Mouse (Mus musculus) layer of hippocampus, adult 18-20 months (tissue): ENCODE measurements around the gene Ebf1. TPM values are rescaled to one million over a fixed set of nuclear protein-coding genes. Genes with fewer than 3 reads are reported as not detected.

Experiments used
- DNase-seq, 2 experiments: peaks; one replicate each; pipeline ENCODE4 v3.0.0; 2022; ENCODE audit warnings: low spot score in 2 of 2
- total RNA-seq, 2 experiments: library from RNA; stranded (reverse); gene quantifications; 2 replicates each; pipeline ENCODE4 v1.2.3; 2021

The Ebf1 gene
- total RNA-seq, 2 experiments from 2014 or later, result 2.7 TPM

- no peak for DNase-seq
Observed at GRCm38 (mm10) chr11:44701221-44701810, 84.2 kb downstream of the Ebf1 start.

DNA sequence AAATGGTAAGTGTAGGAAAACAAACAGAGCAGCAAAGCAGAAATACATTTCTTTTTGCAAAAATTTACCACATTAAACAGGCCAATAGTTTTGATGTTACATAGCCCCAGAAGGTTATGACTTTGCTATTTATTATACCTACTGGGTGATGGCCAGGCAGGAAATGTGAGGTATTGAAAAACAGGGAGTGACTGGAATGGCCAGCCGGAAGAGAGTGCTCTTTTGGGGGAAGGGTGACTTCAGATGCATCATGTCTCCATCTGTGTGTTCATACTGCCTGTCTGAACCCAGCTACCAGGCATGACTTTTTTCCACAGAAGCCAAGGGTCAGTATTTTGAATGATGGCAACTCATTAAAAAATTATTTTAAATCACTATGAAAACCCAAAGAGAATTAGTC is 84.7 kb downstream of the Ebf1 start:
- no peak for DNase-seq

DNA sequence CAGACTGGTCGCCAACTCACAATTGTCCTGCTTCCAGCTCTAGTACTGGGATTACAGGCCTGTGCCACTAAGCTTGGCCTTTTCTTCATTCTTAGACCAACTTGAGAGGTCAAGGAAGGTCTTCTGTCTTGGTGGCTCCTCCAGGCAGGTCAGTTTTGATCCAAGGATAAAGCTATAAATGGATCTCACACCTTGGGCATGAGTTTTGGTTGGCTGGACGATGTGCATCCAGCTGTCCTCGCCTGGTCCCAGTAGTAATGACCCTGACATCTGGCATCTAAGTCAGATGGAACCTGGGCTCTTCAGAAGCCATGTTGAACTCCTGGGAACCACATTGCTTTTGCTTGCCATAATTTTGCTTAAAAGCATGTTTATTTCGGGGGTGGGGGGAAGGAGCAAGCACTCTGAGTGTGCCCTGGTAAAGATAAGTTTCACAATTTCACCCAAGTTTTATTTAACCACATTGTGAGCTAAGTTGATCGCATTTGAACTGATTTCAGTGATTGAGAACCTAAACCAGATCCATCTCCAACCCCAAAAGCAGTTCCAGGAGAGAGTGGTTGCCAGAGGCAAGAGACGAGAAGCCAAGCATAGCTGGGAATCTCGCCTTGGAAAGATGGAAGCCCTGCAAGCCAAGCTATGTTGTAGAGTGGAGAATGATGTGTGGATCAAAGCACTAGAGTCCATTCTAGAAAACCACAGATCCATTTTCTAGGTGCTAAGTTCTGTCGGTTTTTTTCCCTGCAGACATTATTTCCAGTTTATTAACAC is 85.8 kb downstream of the Ebf1 start:
- DNase-seq, result no peak

- DNase-seq, result no peak
Observed at GRCm38 (mm10) chr11:44703951-44704350, 86.8 kb downstream of the Ebf1 start.

- no peak for DNase-seq
Observed at GRCm38 (mm10) chr11:44705811-44706210, 88.7 kb downstream of the Ebf1 start.

DNA sequence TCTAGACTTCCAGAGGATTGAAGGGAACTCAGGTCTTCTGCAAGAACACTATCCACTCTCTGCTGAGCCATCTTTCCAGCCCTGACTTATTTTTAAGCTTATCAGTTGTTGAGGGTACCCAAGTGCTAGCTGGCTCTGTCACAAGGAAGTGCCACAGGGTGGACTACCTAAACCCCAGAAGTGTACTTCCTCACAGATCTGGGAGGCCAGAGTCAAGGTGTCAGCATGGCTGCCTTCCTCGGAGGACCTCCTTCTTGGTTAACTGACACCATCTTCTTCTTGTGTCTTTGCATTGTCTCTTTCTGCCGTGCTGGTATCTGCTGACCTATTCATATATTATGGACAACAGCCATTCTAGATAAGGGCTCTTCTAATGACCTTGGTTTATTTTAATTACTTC is 89.3 kb downstream of the Ebf1 start:
- no peak for DNase-seq

DNA sequence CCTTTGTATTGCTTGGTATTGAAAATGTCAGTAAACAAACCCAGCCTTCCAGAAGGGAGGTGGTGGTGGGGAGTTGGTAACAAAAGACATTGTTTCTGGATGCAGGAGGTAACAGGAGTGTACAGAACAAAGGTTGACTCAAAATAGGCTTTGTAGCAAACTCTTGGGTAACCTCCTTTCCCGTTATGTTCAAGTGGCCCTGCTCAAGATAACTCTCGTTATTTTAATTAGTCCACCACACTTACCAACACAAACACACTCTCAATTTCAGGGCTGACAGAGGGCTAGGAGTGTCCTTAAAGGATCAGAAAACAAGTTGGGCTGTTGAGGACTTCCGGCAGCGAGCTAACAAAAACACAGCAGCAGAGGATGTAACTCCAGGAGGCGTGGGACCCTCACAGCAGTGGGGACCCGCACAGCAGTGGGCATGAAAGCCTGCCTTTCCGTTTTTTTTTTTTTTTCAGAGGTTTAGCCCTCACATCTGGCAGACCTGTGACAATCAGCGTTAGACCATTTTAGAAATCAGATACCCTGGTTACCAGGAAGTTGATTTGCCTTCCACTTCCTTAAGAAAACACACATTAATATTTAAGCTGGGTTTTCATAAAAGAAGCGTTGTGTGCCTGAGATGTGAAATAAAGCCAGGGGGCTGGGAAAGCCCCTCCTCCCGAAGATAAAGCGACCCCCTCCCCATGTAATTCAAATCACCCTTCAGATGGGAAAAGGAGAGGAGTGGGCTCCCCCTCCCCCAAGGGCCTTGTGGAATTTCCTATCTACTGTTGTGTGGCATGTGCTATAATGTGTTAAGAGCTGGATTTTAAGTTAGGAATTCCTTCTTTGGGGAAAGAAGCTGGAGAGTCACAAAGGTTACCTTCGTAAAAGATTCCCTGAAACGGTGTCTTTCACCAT is 90.5 kb downstream of the Ebf1 start:
- no peak for DNase-seq

GRCm38 (mm10) chr11:44708290-44708685 is 91.2 kb downstream of the Ebf1 start:
- DNase-seq, result no peak

DNA sequence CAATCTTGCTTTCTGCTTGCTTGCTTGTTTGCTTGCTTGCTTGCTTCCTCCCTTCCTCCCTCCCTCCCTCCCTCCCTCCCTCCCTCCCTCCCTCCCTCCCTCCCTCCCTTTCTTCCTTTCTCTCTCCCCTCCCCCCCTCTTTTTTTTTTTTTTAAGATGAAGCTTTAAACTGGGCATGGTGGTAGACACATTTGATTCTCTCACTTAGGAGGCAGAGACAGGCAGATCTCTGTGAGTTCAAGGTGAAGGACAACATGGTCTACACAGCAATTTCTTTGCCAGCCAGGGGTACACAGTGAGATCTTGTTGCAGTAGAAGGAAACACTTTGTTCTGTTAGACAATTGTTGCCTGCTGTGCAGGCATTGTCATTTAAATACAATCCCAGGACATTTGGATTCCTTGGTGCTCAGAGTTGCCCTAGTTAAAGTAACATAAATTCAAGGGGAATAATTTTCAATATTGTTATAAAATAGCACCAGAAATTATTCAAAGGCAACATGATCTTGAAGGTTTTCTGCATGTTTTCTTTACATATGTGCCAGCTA is 92.0 kb downstream of the Ebf1 start:
- DNase-seq, result no peak

- DNase-seq, result no peak
Observed at GRCm38 (mm10) chr11:44709869-44710460, 92.8 kb downstream of the Ebf1 start.

DNA sequence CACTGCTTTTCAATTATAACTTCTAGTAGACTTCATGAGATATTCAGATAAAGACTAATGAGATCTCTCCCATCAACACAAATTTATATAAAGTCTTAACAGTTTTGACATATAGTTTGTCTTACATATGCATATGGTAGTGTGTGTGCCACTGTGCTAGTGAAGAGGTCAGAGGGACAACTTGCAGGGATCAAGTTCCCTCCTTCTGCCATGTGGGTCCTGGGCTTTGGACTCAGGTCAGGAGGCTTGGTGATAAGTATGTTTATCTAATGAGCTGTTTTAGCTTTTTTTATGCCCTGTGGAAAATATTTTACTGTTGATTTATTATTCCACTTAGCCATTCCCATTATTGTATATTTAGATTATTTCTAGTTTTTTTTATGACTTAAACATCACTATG is 93.7 kb downstream of the Ebf1 start:
- DNase-seq, result no peak

DNA sequence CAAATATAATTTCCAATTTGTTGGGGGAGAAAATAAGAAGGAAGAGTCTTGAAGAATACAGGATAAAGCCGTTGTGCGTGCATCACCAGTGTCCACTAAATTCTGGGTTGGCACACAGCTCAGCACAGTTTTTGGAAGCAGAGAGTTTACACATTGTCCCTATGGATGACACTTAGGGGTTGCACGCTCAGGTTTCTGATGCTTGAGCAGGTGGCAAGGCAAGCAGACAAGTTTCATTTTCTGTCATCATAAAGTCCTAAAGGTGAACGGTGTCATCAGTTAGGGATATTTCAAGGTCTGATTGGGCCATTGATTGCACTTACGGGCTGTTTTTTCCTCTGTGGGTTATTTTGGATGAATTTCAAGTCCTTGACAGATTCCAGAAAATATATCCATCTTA is 97.1 kb downstream of the Ebf1 start:
- DNase-seq, result no peak

- DNase-seq, result no peak
Observed at GRCm38 (mm10) chr11:44715776-44716175, 98.7 kb downstream of the Ebf1 start.

GRCm38 (mm10) chr11:44716928-44717327 is 99.8 kb downstream of the Ebf1 start:
- no peak for DNase-seq

- no peak for DNase-seq
Observed at GRCm38 (mm10) chr11:44717636-44718035, 100.5 kb downstream of the Ebf1 start.

GRCm38 (mm10) chr11:44721976-44722375 is 104.9 kb downstream of the Ebf1 start:
- DNase-seq, result no peak

DNA sequence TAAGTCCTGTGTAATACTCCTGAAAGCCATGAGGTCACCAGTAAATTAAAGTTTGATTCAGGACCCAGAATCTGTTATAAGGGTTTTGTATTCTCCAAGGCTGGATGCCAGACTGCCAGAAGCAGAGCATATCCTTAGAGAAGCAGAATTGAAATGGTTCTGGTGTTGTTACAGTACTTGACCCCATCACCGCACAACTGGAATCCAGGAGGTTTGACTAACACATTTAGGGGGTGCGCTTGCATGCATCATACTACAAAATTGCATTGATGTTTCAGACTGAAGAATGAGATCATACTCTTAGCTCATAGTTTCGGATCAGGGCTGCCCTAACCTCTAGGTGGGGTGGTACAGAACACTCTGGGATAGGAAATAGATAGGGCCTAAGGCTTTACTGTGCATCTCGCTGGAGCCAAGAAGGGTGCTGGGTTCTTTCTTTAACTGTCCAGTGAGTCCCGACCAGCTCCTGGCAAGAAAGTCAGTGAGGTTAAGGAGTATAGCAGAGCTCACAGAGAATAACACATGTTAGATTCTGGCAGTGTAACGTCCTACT is 106.9 kb downstream of the Ebf1 start:
- DNase-seq, result no peak

DNA sequence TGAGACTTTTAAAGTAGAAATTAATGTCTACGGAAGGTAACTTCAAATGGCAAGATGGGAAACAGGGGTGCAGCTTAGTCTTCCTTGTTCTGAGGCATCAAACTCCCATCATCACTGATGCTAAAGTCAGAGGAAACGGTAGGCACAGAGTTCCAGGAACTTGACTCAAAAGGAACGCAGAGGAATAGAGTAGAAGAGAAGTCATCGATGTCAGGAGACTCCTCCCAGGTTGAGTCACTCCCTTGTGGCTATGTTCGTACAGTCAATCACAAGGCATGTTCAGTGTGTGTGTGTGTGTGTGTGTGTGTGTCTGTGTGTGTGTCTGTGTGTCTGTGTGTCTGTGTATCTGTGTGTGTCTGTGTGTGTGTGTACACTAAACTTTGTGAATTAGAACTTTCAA is 108.6 kb downstream of the Ebf1 start:
- DNase-seq, result no peak

DNA sequence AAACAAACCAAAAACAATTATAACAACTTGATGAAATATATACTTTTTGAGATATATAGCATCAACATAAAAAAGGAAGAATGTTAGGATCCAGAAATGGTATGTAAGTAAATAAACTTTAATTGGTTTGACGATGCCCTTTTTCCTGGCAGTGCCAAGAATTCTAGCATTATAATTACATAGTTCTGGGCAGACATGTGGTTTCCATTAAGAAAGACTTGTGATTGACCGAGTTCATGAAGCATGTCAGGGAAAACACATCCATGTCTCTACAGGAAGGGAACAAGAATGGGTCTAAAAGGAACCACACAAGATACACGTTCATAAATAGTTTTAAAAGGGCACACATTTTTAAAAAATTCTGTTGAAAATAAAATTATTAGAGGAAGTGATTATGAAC is 110.3 kb downstream of the Ebf1 start:
- no peak for DNase-seq

DNA sequence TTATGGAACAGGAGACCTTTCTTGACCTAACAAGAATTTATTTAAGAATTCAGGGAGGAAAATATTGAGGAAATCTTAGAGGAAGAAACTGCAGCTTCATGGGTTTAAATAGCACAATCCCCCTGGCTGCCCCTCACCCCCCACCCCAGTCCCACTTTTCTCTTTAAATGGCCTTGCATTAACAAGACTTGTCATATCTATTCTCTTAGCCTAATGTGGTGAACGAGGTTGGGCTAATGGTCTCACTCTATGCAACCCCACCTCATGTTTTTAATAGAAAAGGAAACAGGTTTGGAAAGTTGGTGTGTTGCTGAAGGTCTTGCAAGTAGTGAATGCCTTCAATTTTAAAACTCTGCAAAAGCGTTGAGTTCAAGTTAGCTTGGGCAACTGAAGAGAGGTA is 110.7 kb downstream of the Ebf1 start:
- no peak for DNase-seq

DNA sequence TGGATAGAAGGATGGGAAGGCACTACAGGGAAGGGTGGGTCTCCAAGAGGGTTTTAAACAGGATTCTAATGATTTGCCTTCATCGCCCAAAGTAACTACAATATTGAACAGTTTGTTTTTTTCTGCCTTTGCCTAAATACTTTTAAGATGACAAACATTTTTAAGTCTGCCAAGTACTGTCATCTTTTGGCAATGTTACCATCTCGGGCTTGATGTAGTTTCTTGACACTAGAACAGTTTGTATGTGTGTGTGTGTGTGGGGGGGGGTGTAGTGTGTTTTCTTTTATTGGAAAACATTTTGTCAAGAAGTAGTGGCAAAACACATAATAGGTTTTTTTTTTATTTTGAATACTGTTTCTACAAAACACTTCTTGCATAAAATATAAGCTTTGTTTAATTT is 111.2 kb downstream of the Ebf1 start:
- no peak for DNase-seq
